10 mouse cellular contexts compared by ENCODE assay signal in the genomic region with DNA sequence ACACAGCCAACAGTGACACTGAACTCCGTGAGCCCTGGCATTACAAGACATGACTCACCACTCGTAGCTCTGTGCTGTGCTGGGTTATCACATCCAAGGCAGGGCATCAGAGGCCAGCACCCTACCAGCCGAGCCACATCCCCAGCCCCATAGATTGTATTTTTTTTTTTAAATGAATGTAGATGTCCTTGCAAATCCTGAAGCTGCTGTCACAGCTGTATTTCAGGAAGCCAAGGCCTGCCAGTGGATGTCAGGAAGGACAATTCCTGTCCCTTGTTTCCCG. TPM values are rescaled to one million over a fixed set of nuclear protein-coding genes. Genes with fewer than 3 reads are reported as not detected.
A peak's percentile ranks its signal among the peaks of the same experiment; 100 is the strongest.
DNase-seq lines count a peak whose midpoint lies in the region; ATAC-seq lines count a peak whose summit lies in the region.
"Had no signal": no experiment of that assay in that cellular context is flagged by ENCODE, and none has a peak within 500 bp of the region (broad histone marks: within the 10 kb centered on the region; RNA-seq: fewer than 3 reads in every experiment).

No protein-coding gene starts in this region.

- no peaks in the 10 kb centered on the region for H3K36me3 ChIP-seq in heart, embryonic 14.5 days (ENCODE audit: control insufficient read depth, insufficient read depth, low read length)
- no peaks in the 10 kb centered on the region for H3K36me3 ChIP-seq in liver, embryonic 13.5 days
- no peaks in the 10 kb centered on the region for H3K36me3 ChIP-seq in midbrain, embryonic 13.5 days

- H3K4me2 ChIP-seq in heart, embryonic 14.5 days (ENCODE audit: low read length): no peak overlapping the region
- H3K4me2 ChIP-seq in liver, embryonic 13.5 days: no peak overlapping the region
- H3K4me2 ChIP-seq in midbrain, embryonic 13.5 days (replicated peaks): no peak overlapping the region
- H3K4me2 ChIP-seq: forebrain, embryonic 13.5 days; midbrain, embryonic 11.5 days had no signal

- peak overlapping the region; percentile 29 to 45; a peak in 3 of 4 replicates for H3K27ac ChIP-seq in heart, embryonic 14.5 days (replicated peaks in 1 of 2; ENCODE audit: control insufficient read depth in 1 of 2, insufficient read depth in 1 of 2, low read depth in 2 of 2, low read length in 2 of 2)
- peak overlapping the region; percentile 83 for H3K27ac ChIP-seq in liver, embryonic 13.5 days
- no peak overlapping the region for H3K27ac ChIP-seq in midbrain, embryonic 13.5 days
- H3K27ac ChIP-seq: forebrain, embryonic 13.5 days had no signal

- H3K9me3 ChIP-seq in heart, embryonic 14.5 days (ENCODE audit: control insufficient read depth, low read length): no peaks in the 10 kb centered on the region
- no peaks in the 10 kb centered on the region for H3K9me3 ChIP-seq in liver, embryonic 13.5 days (replicated peaks)
- no peaks in the 10 kb centered on the region for H3K9me3 ChIP-seq in midbrain, embryonic 13.5 days
- H3K9me3 ChIP-seq: forebrain, embryonic 13.5 days had no signal

- no peaks in the 10 kb centered on the region for H3K27me3 ChIP-seq in heart, embryonic 14.5 days (ENCODE audit: control insufficient read depth, insufficient read depth, low read length)
- no peaks in the 10 kb centered on the region for H3K27me3 ChIP-seq in liver, embryonic 13.5 days
- no peaks in the 10 kb centered on the region for H3K27me3 ChIP-seq in midbrain, embryonic 13.5 days
- H3K27me3 ChIP-seq: forebrain, embryonic 13.5 days had no signal

- ATAC-seq in heart, embryonic 14.5 days (ENCODE audit: insufficient number of reproducible peaks, insufficient read depth, low FRiP score, low read depth): no peak
- peak; percentile 72 for ATAC-seq in liver, embryonic 13.5 days (ENCODE audit: low read depth)
- ATAC-seq in midbrain, embryonic 13.5 days: no peak
- ATAC-seq: forebrain, embryonic 13.5 days had no signal

- no peak overlapping the region for H3K4me3 ChIP-seq in heart, embryonic 14.5 days (ENCODE audit: control insufficient read depth in 1 of 2, insufficient read depth in 1 of 2, low read depth in 1 of 2, low read length in 2 of 2)
- H3K4me3 ChIP-seq in liver, embryonic 13.5 days (replicated peaks): no peak overlapping the region
- H3K4me3 ChIP-seq in midbrain, embryonic 13.5 days (replicated peaks): no peak overlapping the region
- H3K4me3 ChIP-seq: forebrain, embryonic 13.5 days had no signal

- no peak overlapping the region; the same call in 1 of the 2 replicates for H3K9ac ChIP-seq in heart, embryonic 14.5 days (ENCODE audit: low read length)
- peak overlapping the region; percentile 41 for H3K9ac ChIP-seq in liver, embryonic 13.5 days
- H3K9ac ChIP-seq in midbrain, embryonic 13.5 days (replicated peaks): no peak overlapping the region
- H3K9ac ChIP-seq: forebrain, embryonic 13.5 days had no signal

- 28% methylated on average over 4 of the region's 4 CpGs for WGBS in heart, embryonic 14.5 days
- WGBS in liver, embryonic 13.5 days (ENCODE audit: insufficient replicate concordance): 21% methylated on average over 4 of the region's 4 CpGs
- WGBS in midbrain, embryonic 13.5 days: 65% methylated on average over 4 of the region's 4 CpGs

- H3K4me1 ChIP-seq in heart, embryonic 14.5 days (ENCODE audit: control insufficient read depth in 2 of 2, insufficient read depth in 2 of 2, low read length in 2 of 2): peaks cover 37 to 63% of the 10 kb centered on the region in 2 experiments
- peaks cover 82% of the 10 kb centered on the region for H3K4me1 ChIP-seq in liver, embryonic 13.5 days (replicated peaks)
- H3K4me1 ChIP-seq in midbrain, embryonic 13.5 days (replicated peaks): peaks cover 25% of the 10 kb centered on the region

- no peak for DNase-seq in heart, adult 9 months (ENCODE audit: low spot score in 2 of 2)
- peak; percentile 87 for DNase-seq in 3T3-L1 (ENCODE audit: low read depth, low spot score)
- DNase-seq in adrenal gland, postnatal 36 days: peak; percentile 82
- no peak for DNase-seq in liver, embryonic 13.5 days
- no peak for DNase-seq in cerebellum, adult 8-10 months
- DNase-seq in left cerebral cortex, postnatal 25 days (ENCODE audit: low spot score in 2 of 2): no peak

- intact Hi-C loops in left cerebral cortex, postnatal 25 days (cut with DNase I): no loop called here

RNA-seq across cellular contexts. Expression of gene Ankdd1a, which starts 26.4 kb away (rescaled TPM):
- polyA plus RNA-seq in heart, embryonic 14.5 days (2014; fragmentation: Nextera tagmentation; extraction: Ambion mirVana): not detected in 2 replicates
- 1 to 10 TPM; 2.0 to 3.4 TPM for total RNA-seq in adrenal gland, postnatal 36 days (2021)
- polyA plus RNA-seq in liver, embryonic 13.5 days (2015; fragmentation: Nextera tagmentation; extraction: Ambion mirVana): not detected in 2 replicates
- 0.63 and 0.72 TPM in 2 replicates for polyA plus RNA-seq in midbrain, embryonic 13.5 days (2015; fragmentation: Nextera tagmentation; extraction: Ambion mirVana)
- total RNA-seq in left cerebral cortex, postnatal 25 days (2021): 1 to 10 TPM; 2.8 to 3.7 TPM
- polyA plus RNA-seq: forebrain, embryonic 13.5 days; midbrain, embryonic 11.5 days had no signal

RNA-seq across cellular contexts. Expression of gene Plekho2, which starts 33.5 kb away (rescaled TPM):
- 8.8 and 9.8 TPM in 2 replicates for polyA plus RNA-seq in heart, embryonic 14.5 days (2014; fragmentation: Nextera tagmentation; extraction: Ambion mirVana)
- 10 to 100 TPM; 56.6 to 71.5 TPM for total RNA-seq in adrenal gland, postnatal 36 days (2021)
- polyA plus RNA-seq in liver, embryonic 13.5 days (2015; fragmentation: Nextera tagmentation; extraction: Ambion mirVana): 24.2 and 31.6 TPM in 2 replicates
- 5.6 and 5.9 TPM in 2 replicates for polyA plus RNA-seq in midbrain, embryonic 13.5 days (2015; fragmentation: Nextera tagmentation; extraction: Ambion mirVana)
- total RNA-seq in left cerebral cortex, postnatal 25 days (2021): 10 to 100 TPM; 13.3 to 17.0 TPM

RNA-seq across cellular contexts. Expression of gene Pif1, which starts 40.6 kb away (rescaled TPM):
- polyA plus RNA-seq in heart, embryonic 14.5 days (2014; fragmentation: Nextera tagmentation; extraction: Ambion mirVana): 8.7 and 9.2 TPM in 2 replicates
- total RNA-seq in adrenal gland, postnatal 36 days (2021): under 1 TPM; 0.46 to 0.92 TPM
- polyA plus RNA-seq in liver, embryonic 13.5 days (2015; fragmentation: Nextera tagmentation; extraction: Ambion mirVana): 11.0 and 13.8 TPM in 2 replicates
- polyA plus RNA-seq in midbrain, embryonic 13.5 days (2015; fragmentation: Nextera tagmentation; extraction: Ambion mirVana): 8.4 and 9.7 TPM in 2 replicates
- total RNA-seq in left cerebral cortex, postnatal 25 days (2021): under 1 TPM; 0.27 to 0.46 TPM

Comparison
In these comparisons a context has a peak if more than half of its experiments do, and no peak if none do; other contexts are left out.
1. DNase-seq: peak in 3T3-L1 (single experiment) and adrenal gland, postnatal 36 days (2 of 2); none in heart, adult 9 months (0 of 2), liver, embryonic 13.5 days (single experiment), cerebellum, adult 8-10 months (single experiment) and left cerebral cortex, postnatal 25 days (0 of 2).